Mouse (Mus musculus) retina, postnatal 1 day (tissue): ENCODE data around the gene Dnah7c.

Experiments used
- DNase-seq: peaks from one replicate; pipeline ENCODE4 v3.0.0-alpha.2; 2012

The Dnah7c gene

GRCm38 (mm10) chr1:46856498-46856897 is 431.1 kb downstream of the Dnah7c start:
- no peak for DNase-seq
